Mouse (Mus musculus): Measurements from ENCODE around the gene B830017H08Rik. TPM values are rescaled to one million over a fixed set of nuclear protein-coding genes. Genes with fewer than 3 reads are reported as not detected.

B830017H08Rik gene
- 0.13 TPM in 1 of 2 replicates, not detected in the other for polyA plus RNA-seq (2014; fragmentation: Nextera tagmentation; extraction: Ambion mirVana)

DNA sequence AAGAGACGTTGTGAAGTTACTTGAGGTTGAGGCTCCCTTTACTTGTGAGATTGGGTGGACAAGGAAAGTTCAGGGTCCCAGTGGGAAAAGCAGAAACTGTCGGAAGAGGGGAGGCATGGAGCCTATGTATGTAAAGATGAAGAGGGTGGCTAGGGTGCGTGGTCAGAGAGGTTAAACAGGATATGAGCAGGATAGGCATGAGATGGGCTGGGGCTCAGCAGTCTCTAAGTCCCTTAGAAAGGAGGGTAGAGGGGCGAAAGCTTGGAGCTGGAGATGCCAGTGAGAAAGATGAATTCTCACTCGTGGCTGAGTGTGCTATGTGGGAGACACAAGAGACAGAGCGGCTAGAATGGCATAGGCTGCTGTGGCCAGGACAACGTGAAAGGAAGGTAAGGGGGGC, at the start of gene B830017H08Rik:
Gene B830017H08Rik (plus strand): TSS at position 301 of the 400 bp plus-strand sequence.
- Histone ChIP-seq H3K27ac (ENCODE audit: low read depth, low read length) (no peak within 1 kb of the TSS), H3K9me3 (replicated peaks; ENCODE audit: control insufficient read depth, low read length) (no peaks in the 10 kb centered on the region), H3K4me1 (ENCODE audit: control insufficient read depth, insufficient read depth, low read length) (no peaks in the 10 kb centered on the region), H3K4me2 (peak within 1 kb of the TSS; percentile 97), H3K9ac (ENCODE audit: low read depth, low read length) (peak within 1 kb of the TSS; percentile 63; the same call in 1 of the 2 replicates), H3K27me3 (ENCODE audit: control insufficient read depth, insufficient read depth, low read length) (peaks cover 89% of the 10 kb centered on the region), H3K36me3 (ENCODE audit: control insufficient read depth, insufficient read depth, low read length) (no peaks in the 10 kb centered on the region), H3K4me3 (ENCODE audit: low read depth, low read length) (peak within 1 kb of the TSS; percentile 59)
- WGBS (ENCODE audit: insufficient replicate concordance): 27% methylated on average over 7 of the region's 7 CpGs
- ATAC-seq (replicated peaks; ENCODE audit: insufficient number of reproducible peaks, low FRiP score, low TSS enrichment): no peak

DNA sequence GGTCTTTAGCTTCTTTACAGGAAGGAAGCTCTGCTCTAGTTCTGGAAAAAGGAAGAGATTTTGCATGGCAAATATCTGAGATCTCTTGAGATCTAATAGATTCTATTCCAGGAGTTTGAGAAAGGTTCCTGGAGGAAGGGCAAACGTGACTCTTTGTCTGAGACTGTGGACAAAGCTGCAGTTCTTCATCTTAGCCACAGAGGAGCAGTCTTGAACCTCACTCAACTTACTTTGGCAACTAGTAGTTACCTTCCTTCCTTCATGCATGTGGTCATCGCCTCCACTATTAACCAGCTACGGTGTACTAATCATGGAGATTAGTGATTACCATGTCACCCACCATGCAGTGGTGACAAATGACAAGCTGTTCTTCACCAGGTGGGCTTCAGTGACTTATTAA, 47.6 kb upstream of the B830017H08Rik start:
- H3K9ac ChIP-seq (ENCODE audit: low read depth, low read length): no peak overlapping the region
- H3K27ac ChIP-seq (ENCODE audit: low read depth, low read length): no peak overlapping the region
- H3K4me2 ChIP-seq: no peak overlapping the region
- WGBS (ENCODE audit: insufficient replicate concordance): 58% methylated on average over 3 of the region's 3 CpGs
- ATAC-seq (replicated peaks; ENCODE audit: insufficient number of reproducible peaks, low FRiP score, low TSS enrichment): no peak
- no peaks in the 10 kb centered on the region for H3K9me3 ChIP-seq (replicated peaks; ENCODE audit: control insufficient read depth, low read length)
- H3K36me3 ChIP-seq (ENCODE audit: control insufficient read depth, insufficient read depth, low read length): peaks cover 11% of the 10 kb centered on the region
- H3K4me3 ChIP-seq (ENCODE audit: low read depth, low read length): no peak overlapping the region
- no peaks in the 10 kb centered on the region for H3K27me3 ChIP-seq (ENCODE audit: control insufficient read depth, insufficient read depth, low read length)
- H3K4me1 ChIP-seq (ENCODE audit: control insufficient read depth, insufficient read depth, low read length): no peaks in the 10 kb centered on the region

GRCm38 (mm10) chr16:17792728-17793127, 40.2 kb upstream of the B830017H08Rik start:
- Histone ChIP-seq H3K9me3 (replicated peaks; ENCODE audit: control insufficient read depth, low read length) (no peaks in the 10 kb centered on the region), H3K4me3 (ENCODE audit: low read depth, low read length) (no peak overlapping the region), H3K9ac (ENCODE audit: low read depth, low read length) (no peak overlapping the region), H3K27me3 (ENCODE audit: control insufficient read depth, insufficient read depth, low read length) (peaks cover 20% of the 10 kb centered on the region), H3K4me2 (no peak overlapping the region), H3K4me1 (ENCODE audit: control insufficient read depth, insufficient read depth, low read length) (peaks cover 6% of the 10 kb centered on the region), H3K36me3 (ENCODE audit: control insufficient read depth, insufficient read depth, low read length) (peaks cover 16% of the 10 kb centered on the region), H3K27ac (ENCODE audit: low read depth, low read length) (no peak overlapping the region)
- no peak for ATAC-seq (replicated peaks; ENCODE audit: insufficient number of reproducible peaks, low FRiP score, low TSS enrichment)
- 76% methylated on average over 3 of the region's 3 CpGs for WGBS (ENCODE audit: insufficient replicate concordance)

- H3K4me2 ChIP-seq: no peak overlapping the region
- no peaks in the 10 kb centered on the region for H3K9me3 ChIP-seq (replicated peaks; ENCODE audit: control insufficient read depth, low read length)
- no peak overlapping the region for H3K27ac ChIP-seq (ENCODE audit: low read depth, low read length)
- 79% methylated on average over 4 of the region's 4 CpGs for WGBS (ENCODE audit: insufficient replicate concordance)
- H3K4me1 ChIP-seq (ENCODE audit: control insufficient read depth, insufficient read depth, low read length): peaks cover 16% of the 10 kb centered on the region
- H3K27me3 ChIP-seq (ENCODE audit: control insufficient read depth, insufficient read depth, low read length): peaks cover 33% of the 10 kb centered on the region
- no peak overlapping the region for H3K9ac ChIP-seq (ENCODE audit: low read depth, low read length)
- peaks cover 9% of the 10 kb centered on the region for H3K36me3 ChIP-seq (ENCODE audit: control insufficient read depth, insufficient read depth, low read length)
- no peak for ATAC-seq (replicated peaks; ENCODE audit: insufficient number of reproducible peaks, low FRiP score, low TSS enrichment)
- no peak overlapping the region for H3K4me3 ChIP-seq (ENCODE audit: low read depth, low read length)
These were observed 38.9 kb upstream of the B830017H08Rik start for GRCm38 (mm10) chr16:17794047-17794446.

DNA sequence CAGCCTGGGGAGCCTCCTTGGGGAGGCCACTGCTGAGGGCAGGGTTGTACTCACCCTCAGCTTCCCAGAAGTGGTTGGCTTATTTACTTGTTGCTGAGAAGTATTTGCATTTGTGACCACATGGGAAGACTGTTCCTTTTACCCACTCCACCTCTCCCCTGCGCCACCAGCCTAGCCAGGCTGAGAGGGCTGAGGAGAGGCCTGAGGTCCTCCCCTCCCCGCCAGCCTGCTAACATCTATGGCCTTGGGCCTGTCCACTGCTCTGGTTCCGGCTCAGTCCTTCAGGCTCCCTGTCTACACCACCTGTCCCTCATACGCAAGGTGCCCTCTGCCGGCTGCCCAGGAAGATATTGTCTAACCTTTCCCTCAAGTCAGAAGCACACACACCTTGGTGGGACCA, 37.3 kb upstream of the B830017H08Rik start:
- WGBS (ENCODE audit: insufficient replicate concordance): 50% methylated on average over 5 of the region's 5 CpGs
- Histone ChIP-seq H3K9me3 (replicated peaks; ENCODE audit: control insufficient read depth, low read length) (no peaks in the 10 kb centered on the region), H3K27me3 (ENCODE audit: control insufficient read depth, insufficient read depth, low read length) (peaks cover 41% of the 10 kb centered on the region), H3K4me3 (ENCODE audit: low read depth, low read length) (no peak overlapping the region), H3K4me2 (no peak overlapping the region), H3K4me1 (ENCODE audit: control insufficient read depth, insufficient read depth, low read length) (peaks cover 18% of the 10 kb centered on the region), H3K9ac (ENCODE audit: low read depth, low read length) (no peak overlapping the region), H3K27ac (ENCODE audit: low read depth, low read length) (no peak overlapping the region), H3K36me3 (ENCODE audit: control insufficient read depth, insufficient read depth, low read length) (peaks cover 4% of the 10 kb centered on the region; the same call in 1 of the 2 replicates)
- ATAC-seq (replicated peaks; ENCODE audit: insufficient number of reproducible peaks, low FRiP score, low TSS enrichment): no peak

DNA sequence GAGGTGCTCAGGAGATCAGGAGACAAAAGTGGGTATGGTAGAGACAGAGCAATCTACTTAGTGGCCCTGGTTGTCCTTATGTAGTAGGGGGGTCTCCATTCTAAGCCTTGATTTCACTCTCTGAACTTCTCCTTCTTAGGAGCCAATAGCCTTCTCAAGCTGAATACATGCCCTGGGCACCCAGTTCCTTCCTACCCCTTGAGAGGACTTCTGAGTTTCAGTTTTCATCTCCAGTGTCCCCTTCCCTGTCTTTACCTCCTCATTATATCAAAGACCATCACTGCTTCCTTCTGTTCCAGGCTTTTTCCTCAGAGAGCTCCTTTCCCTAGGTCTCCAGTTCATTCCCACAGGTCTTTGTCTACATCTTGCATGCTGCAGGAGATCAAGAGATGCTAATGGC, 36.4 kb upstream of the B830017H08Rik start:
- peaks cover 45% of the 10 kb centered on the region for H3K27me3 ChIP-seq (ENCODE audit: control insufficient read depth, insufficient read depth, low read length)
- peak overlapping the region; percentile 60 for H3K4me3 ChIP-seq (ENCODE audit: low read depth, low read length)
- no peaks in the 10 kb centered on the region for H3K9me3 ChIP-seq (replicated peaks; ENCODE audit: control insufficient read depth, low read length)
- peak overlapping the region; percentile 83 for H3K9ac ChIP-seq (ENCODE audit: low read depth, low read length)
- peak overlapping the region; percentile 80 for H3K4me2 ChIP-seq
- peaks cover 19% of the 10 kb centered on the region for H3K4me1 ChIP-seq (ENCODE audit: control insufficient read depth, insufficient read depth, low read length)
- H3K27ac ChIP-seq (ENCODE audit: low read depth, low read length): peak overlapping the region; percentile 23; the same call in 1 of the 2 replicates
- ATAC-seq (replicated peaks; ENCODE audit: insufficient number of reproducible peaks, low FRiP score, low TSS enrichment): no peak
- H3K36me3 ChIP-seq (ENCODE audit: control insufficient read depth, insufficient read depth, low read length): 0 out of 2 replicates have a peak, but pooled peaks cover 4% of the 10 kb centered on the region

DNA sequence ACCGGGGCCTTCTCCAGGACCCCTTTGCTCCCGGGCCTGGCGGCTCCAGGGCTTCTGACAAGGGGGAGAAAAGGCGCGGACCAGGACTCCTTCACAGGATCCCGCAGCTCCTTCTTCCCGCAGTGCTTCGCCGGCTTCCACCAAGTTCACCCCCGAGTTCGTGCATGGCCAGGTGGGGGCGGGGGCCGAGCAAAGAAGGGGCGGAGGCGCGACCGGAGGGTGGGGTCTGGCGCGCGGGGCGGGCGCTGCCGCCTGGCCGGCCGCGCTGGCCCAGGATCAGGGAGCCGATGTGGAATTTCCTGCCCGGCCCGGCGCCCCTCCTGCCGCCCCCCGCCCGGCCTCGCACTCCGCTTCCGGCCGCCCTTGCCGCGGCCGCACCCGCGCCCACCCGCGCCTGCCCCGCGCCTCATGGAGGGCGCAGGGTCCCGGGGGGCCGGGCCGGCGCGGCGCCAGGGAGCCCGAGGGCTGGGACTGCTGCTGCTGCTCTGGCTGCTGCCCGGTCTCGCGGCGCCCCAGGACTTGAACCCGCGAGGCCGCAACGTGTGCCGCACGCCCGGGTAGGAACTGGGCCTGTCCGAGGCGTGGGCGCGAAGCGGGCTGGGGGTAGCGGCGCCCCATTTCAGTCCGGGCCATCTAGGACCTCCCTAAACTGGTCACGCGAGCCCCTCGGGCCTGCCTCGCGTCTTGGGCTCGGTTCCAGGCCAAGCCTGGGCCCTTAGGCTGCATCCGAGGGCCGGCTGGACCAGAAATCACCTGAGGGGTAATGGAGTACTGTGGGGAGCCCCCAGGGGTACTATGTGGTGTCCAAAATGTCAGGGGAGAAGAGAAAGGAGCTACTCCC, 35.7 kb upstream of the B830017H08Rik start, which contains the start of gene Scarf2:
Gene Scarf2 (plus strand): TSS at position 312 of the 841 bp plus-strand sequence.
- WGBS (ENCODE audit: insufficient replicate concordance): 2% methylated on average over 59 of the region's 81 CpGs
- H3K27me3 ChIP-seq (ENCODE audit: control insufficient read depth, insufficient read depth, low read length): peaks cover 52% of the 10 kb centered on the region
- peak within 1 kb of the TSS; percentile 81 for H3K27ac ChIP-seq (ENCODE audit: low read depth, low read length)
- H3K4me1 ChIP-seq (ENCODE audit: control insufficient read depth, insufficient read depth, low read length): peaks cover 22% of the 10 kb centered on the region
- H3K4me2 ChIP-seq: peak within 1 kb of the TSS; percentile 80
- peak within 1 kb of the TSS; percentile 83 for H3K9ac ChIP-seq (ENCODE audit: low read depth, low read length)
- no peaks in the 10 kb centered on the region for H3K9me3 ChIP-seq (replicated peaks; ENCODE audit: control insufficient read depth, low read length)
- peak within 1 kb of the TSS; percentile 60 for H3K4me3 ChIP-seq (ENCODE audit: low read depth, low read length)
- ATAC-seq (replicated peaks; ENCODE audit: insufficient number of reproducible peaks, low FRiP score, low TSS enrichment): peak; percentile 41
- 0 out of 2 replicates have a peak, but pooled peaks cover 4% of the 10 kb centered on the region for H3K36me3 ChIP-seq (ENCODE audit: control insufficient read depth, insufficient read depth, low read length)

- Histone ChIP-seq H3K9me3 (replicated peaks; ENCODE audit: control insufficient read depth, low read length) (no peaks in the 10 kb centered on the region), H3K27ac (ENCODE audit: low read depth, low read length) (peak overlapping the region; percentile 81), H3K4me1 (ENCODE audit: control insufficient read depth, insufficient read depth, low read length) (peaks cover 29% of the 10 kb centered on the region), H3K4me3 (ENCODE audit: low read depth, low read length) (peak overlapping the region; percentile 60), H3K27me3 (ENCODE audit: control insufficient read depth, insufficient read depth, low read length) (peaks cover 59% of the 10 kb centered on the region), H3K36me3 (ENCODE audit: control insufficient read depth, insufficient read depth, low read length) (0 out of 2 replicates have a peak, but pooled peaks cover 4% of the 10 kb centered on the region), H3K9ac (ENCODE audit: low read depth, low read length) (peak overlapping the region; percentile 83), H3K4me2 (peak overlapping the region; percentile 80)
- no peak; the same call in 1 of the 2 replicates for ATAC-seq (replicated peaks; ENCODE audit: insufficient number of reproducible peaks, low FRiP score, low TSS enrichment)
- 6% methylated on average over 29 of the region's 29 CpGs for WGBS (ENCODE audit: insufficient replicate concordance)
These were observed 35.1 kb upstream of the B830017H08Rik start for GRCm38 (mm10) chr16:17797812-17798311.

Data from heart, embryonic 11.5 days (tissue).